Mouse (Mus musculus) embryonic fibroblast, embryonic 13.5 days (primary cell): ENCODE measurements at regions not wholly inside any gene's neighbourhood (a gene's known extent, or its start where the extent isn't known, plus 50 kb on each side); places are given as distances from the start of the nearest gene placed in this dataset.
A peak's percentile ranks its signal among the peaks of the same experiment; 100 is the strongest.

Experiments
- H3K27ac ChIP-seq: 2 replicates; pipeline ENCODE4 v1.5.1; 2012; ENCODE audit warnings: low read length, control low read depth, inconsistent platforms; ENCODE audit not compliant: insufficient read depth
- H3K4me1 ChIP-seq: 2 replicates; pipeline ENCODE4 v1.6.1; 2011; ENCODE audit warnings: low read length; ENCODE audit not compliant: control insufficient read depth, insufficient read depth
- H3K4me3 ChIP-seq: 2 replicates; pipeline ENCODE4 v1.5.1; 2011; ENCODE audit warnings: mild to moderate bottlenecking, control low read depth, low read length; ENCODE audit not compliant: insufficient read depth
- CTCF ChIP-seq: IDR thresholded peaks from 2 replicates; pipeline ENCODE4 v1.5.1; 2011; ENCODE audit warnings: mild to moderate bottlenecking, control low read depth, low read length, moderate library complexity, borderline replicate concordance; ENCODE audit not compliant: insufficient read depth
- POLR2A ChIP-seq: IDR thresholded peaks from 2 replicates; pipeline ENCODE4 v1.6.1; 2011; ENCODE audit warnings: low read depth, mild to moderate bottlenecking, control low read depth, low read length, moderate library complexity

DNA sequence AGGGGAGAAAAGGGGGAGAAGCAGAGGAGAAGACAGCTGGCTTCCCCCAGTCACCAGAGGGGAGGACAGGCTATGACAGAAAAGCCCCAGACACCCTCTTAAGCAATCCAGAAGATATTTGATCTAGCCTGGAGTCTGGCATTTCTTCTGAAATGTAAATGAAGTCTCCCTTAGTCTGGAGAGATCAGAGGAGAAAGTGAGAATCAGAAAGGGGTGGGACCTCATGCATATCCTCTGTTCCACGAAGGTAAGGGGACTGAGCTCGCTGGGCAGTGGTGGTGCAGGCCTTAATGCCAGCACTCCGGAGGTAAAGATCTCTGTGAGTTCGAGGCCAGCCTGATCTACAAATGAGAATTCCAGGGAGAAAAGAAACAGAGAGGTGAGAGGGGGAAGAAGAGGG, 70.6 kb upstream of the Disp3 start:
- Histone ChIP-seq H3K4me3 (no peak overlapping the region), H3K4me1 (no peaks in the 10 kb centered on the region), H3K27ac (no peak overlapping the region)
- TF ChIP-seq POLR2A = no peak

DNA sequence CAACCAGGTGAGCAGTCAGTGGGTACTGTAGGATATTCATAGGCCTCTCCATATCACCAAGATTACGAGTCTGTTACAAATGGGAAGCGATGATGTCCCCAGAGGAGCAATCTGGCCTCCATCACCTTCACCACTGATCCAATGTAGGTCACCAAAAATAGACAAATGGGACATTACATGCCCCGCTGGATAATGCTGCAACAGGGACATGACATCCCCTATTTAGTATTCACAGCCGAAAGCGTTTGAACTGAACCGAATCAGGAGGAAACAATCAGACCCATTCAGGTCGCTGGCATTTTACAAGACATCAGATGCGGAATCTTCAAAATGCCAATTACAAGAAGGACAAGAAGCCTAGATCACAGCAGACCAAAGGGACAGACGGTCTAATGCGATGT, 69.5 kb upstream of the Disp3 start:
- no peak overlapping the region for H3K27ac ChIP-seq
- no peak for TF ChIP-seq POLR2A

DNA sequence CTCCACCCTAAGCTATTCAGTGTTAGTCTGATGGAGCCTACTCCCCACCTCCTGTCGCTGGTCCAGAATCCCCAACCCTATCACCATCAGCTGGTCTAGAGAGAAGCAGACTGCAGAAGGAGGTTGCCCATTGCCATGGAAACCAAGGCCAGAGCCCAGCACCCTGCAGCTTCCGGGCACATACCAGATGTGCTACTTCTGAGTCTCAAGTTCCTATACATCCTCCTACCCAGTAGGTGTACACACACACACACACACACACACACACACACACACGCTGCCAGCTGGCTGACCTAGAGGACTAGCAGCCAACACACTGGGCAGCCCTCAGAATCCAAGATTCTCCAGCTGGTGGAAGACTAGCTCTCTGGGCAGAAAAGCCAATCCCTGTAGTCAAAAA, 68.9 kb upstream of the Disp3 start:
- TF ChIP-seq POLR2A (no peak), CTCF (no peak)
- no peaks in the 10 kb centered on the region for H3K4me1 ChIP-seq
- H3K27ac ChIP-seq = no peak overlapping the region
- no peak overlapping the region for H3K4me3 ChIP-seq

More for the DNA sequence above, 69.5 kb upstream of the Disp3 start:
- H3K4me3 ChIP-seq = no peak overlapping the region
- no peaks in the 10 kb centered on the region for H3K4me1 ChIP-seq

DNA sequence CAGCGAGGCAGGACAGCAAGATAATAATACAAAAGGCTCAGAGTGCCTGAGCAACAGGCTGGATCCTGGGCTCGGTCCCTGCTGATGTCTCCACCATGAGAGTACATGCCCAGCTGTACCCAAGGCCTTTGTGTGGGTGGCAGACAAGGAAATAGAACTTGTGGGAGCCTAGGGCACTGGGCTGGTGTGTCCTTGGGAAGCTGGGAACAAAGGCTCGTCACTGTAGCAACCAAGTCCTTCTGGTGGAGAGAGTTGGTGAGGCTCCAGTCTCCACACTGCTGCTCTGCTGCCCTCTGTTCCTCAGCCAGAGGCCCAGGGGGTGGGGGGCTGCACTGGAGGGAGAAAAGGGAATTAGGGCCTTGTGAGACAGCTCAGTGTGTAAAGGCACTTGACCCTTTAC, 66.2 kb upstream of the Disp3 start:
- no peak for TF ChIP-seq CTCF
- TF ChIP-seq POLR2A = no peak
- Histone ChIP-seq H3K4me1 (no peaks in the 10 kb centered on the region), H3K4me3 (no peak overlapping the region), H3K27ac (no peak overlapping the region)

DNA sequence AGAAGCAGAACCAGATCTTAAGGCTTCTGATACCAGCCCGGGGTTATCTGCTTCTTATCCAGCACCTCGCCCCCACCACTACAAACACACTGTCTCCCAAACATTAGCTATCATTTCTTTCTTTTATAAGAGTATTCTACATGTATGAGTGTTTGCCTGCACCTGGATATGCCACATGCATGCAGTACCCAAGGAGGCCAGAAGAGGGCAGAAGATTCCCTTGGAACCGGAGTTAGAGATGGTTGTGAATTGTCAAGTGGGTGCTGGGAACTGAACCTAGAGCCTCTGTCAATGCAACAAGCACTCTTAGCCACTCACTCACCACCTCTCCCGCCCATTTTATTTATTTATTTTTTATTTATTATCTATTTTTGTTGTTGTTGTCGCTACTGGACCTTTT, 64.9 kb upstream of the Disp3 start:
- Histone ChIP-seq H3K4me3 (no peak overlapping the region), H3K27ac (no peak overlapping the region), H3K4me1 (no peaks in the 10 kb centered on the region)
- TF ChIP-seq CTCF (no peak), POLR2A (no peak)

DNA sequence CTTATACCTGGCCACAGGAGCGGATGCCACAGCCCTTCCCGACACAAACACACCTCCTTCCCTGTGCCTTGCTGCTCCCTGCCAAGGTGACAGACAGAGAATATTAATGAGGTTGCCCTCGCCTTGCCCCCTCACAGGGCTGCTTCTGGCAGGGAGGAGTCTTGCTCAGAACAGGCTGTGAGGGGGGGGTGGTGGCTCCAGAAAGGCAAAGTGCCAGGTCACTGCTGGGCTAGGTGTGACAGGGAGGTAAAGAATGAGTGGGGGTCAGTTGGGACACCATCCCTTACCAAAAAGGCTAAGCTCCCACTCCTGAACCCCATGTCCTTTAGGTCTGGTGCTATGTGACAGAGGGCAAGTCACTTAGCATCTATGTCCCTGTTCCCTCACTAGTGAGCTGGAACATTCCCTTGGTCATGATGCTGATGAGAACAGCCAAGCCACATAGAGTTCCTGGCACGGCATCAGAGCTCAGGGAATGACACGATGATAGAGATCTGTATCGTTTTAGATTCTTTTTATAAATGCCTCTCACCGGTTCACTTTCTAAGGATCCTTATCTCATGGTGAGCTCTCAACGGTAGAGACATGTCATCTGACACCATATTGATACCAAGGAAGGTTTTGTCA, 53.9 kb upstream of the Disp3 start:
- TF ChIP-seq CTCF = no peak
- H3K27ac ChIP-seq = no peak overlapping the region
- no peaks in the 10 kb centered on the region for H3K4me1 ChIP-seq
- no peak overlapping the region for H3K4me3 ChIP-seq

DNA sequence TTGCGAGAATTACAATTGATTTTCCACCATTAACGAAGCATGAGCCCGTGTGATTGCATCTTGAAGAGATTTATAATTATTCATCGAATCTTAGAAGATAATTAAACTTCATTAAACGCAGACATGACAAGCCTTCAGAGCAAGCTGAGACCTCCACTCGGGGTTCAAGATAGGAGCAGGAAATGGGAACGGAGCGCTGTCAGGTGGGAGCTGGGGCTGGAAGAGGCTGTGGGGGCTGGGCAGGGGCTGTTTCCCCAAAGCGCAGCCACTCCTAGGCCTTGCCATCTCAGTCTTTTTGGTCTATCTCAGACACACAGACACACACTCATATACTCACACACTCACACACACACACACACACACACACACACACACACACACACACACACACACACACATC, 52.6 kb upstream of the Disp3 start:
- H3K4me1 ChIP-seq = no peaks in the 10 kb centered on the region
- TF ChIP-seq POLR2A (no peak), CTCF (no peak)
- no peak overlapping the region for H3K4me3 ChIP-seq
- no peak overlapping the region for H3K27ac ChIP-seq

DNA sequence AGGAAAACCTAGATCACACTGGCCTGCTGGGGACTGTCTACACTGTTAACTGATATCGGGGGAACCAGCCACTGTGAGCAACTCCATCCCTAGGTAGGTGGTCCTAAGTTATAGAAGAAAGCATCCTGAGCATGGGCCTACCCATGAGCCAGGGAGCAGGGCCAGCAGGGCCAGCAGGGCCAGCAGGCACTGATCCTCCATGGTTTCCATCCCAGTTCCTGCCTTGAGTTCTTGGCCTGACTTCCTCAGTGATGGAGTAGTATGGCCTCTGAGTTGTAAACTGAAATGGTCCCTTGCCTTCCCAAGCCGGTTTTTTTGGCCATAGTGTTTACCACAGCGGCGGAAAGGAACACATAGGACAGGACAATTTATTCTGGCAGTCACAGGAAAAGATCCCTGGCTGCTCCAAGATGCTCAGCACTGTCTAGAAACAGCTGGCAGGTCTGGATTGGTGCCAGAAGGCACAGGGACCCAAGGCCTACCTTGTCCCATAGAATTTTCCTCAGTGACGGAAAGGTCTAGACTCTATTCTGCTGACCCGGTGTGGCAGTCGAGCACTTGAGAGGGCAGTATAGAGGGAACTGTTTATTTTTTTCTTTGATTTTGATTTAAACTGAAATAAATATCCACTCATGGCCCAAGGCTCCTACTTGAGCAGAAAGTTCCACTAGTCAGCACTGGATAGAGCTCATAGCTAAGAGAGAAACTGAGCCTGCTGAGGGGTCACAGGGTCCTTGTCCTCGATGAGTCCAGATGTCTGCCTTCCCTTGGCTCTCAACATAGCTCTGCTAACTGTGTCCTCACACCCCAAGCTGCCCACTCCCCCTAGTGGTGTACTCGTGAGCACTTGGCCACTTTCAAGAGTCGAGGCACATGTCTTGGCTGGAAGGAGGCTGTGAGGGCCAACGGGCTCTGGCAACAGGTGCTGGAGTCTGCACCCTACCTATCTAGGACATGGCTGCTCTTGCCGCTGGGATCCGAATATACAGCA, 50.4 kb upstream of the Disp3 start:
- no peaks in the 10 kb centered on the region for H3K4me1 ChIP-seq
- TF ChIP-seq POLR2A = no peak
- peak; percentile 41; the same call in 1 of the 2 replicates for TF ChIP-seq CTCF
- no peak overlapping the region for H3K27ac ChIP-seq
- H3K4me3 ChIP-seq = no peak overlapping the region
